In genomic region chr14:34183101-34183500, GRCm38 (mm10) we compare ENCODE assay signal across 27 mouse cellular contexts. TPM values are rescaled to one million over a fixed set of nuclear protein-coding genes. Genes with fewer than 3 reads are reported as not detected.
A peak's percentile ranks its signal among the peaks of the same experiment; 100 is the strongest.
DNase-seq lines count a peak whose midpoint lies in the region; TF ChIP-seq lines count a peak whose summit lies in the region.
"Had no signal": no experiment of that assay in that cellular context is flagged by ENCODE, and none has a peak within 500 bp of the region (broad histone marks: within the 10 kb centered on the region; RNA-seq: fewer than 3 reads in every experiment).

No protein-coding gene starts in this region.

- WGBS in kidney, adult 2 months: 94% methylated on average over 1 of the region's 1 CpGs

- no peaks in the 10 kb centered on the region for H3K4me1 ChIP-seq in kidney, adult 2 months (ENCODE audit: control insufficient read depth, insufficient read depth, low read length)
- H3K4me1 ChIP-seq: embryonic facial prominence, embryonic 10.5 days; embryonic facial prominence, embryonic 12.5 days; forebrain, embryonic 13.5 days; forebrain, embryonic 15.5 days had no signal

- no peak overlapping the region for H3K27ac ChIP-seq in kidney, adult 2 months (ENCODE audit: insufficient read depth, low read depth, low read length)
- H3K27ac ChIP-seq: embryonic facial prominence, embryonic 10.5 days; embryonic facial prominence, embryonic 12.5 days; forebrain, embryonic 13.5 days; forebrain, embryonic 15.5 days had no signal

- no peaks in the 10 kb centered on the region for H3K36me3 ChIP-seq in kidney, adult 2 months (ENCODE audit: control insufficient read depth, insufficient read depth, low read length)
- H3K36me3 ChIP-seq: embryonic facial prominence, embryonic 10.5 days; embryonic facial prominence, embryonic 12.5 days; forebrain, embryonic 15.5 days; G1E had no signal

- no peak overlapping the region for H3K4me3 ChIP-seq in kidney, adult 2 months (ENCODE audit: insufficient read depth, low read depth, low read length)
- H3K4me3 ChIP-seq: embryonic facial prominence, embryonic 10.5 days; embryonic facial prominence, embryonic 12.5 days; forebrain, embryonic 13.5 days; forebrain, embryonic 15.5 days had no signal

- DNase-seq in kidney, adult 2 months: peak; percentile 60
- DNase-seq in kidney, postnatal 4 days: no peak
- DNase-seq in kidney, adult 9 months: peak; percentile 52
- DNase-seq in kidney, postnatal 10 days: no peak
- peak; percentile 38 to 54 for DNase-seq in kidney, postnatal 25 days
- DNase-seq in kidney, adult 18-20 months: no peak
- DNase-seq: adrenal gland, adult 8-10 months; adrenal gland, postnatal 14 days; adrenal gland, postnatal 36 days; B cell, adult 2 months; cerebellum, adult 11-12 months; cerebellum, adult 2 months; cerebellum, adult 9-10 months; cerebellum, postnatal 10 days; cerebellum, postnatal 25 days had no signal

- H3K27me3 ChIP-seq in kidney, adult 2 months (replicated peaks; ENCODE audit: control insufficient read depth, insufficient read depth, low read length): no peaks in the 10 kb centered on the region
- H3K27me3 ChIP-seq: CH12.LX; embryonic facial prominence, embryonic 12.5 days; forebrain, embryonic 13.5 days; forebrain, embryonic 15.5 days; Patski had no signal

- TF ChIP-seq CTCF in kidney, adult 2 months (conservative IDR thresholded peaks at IDR 0.05; ENCODE audit: insufficient read depth, insufficient read length, low read depth, low read length): no peak

- TF ChIP-seq POLR2A in kidney, adult 2 months (IDR thresholded peaks at IDR 0.05; ENCODE audit: low read depth, low read length): no peak

RNA-seq across cellular contexts. Expression of gene Gprin2, which starts 18.4 kb away (rescaled TPM):
- polyA plus RNA-seq in kidney, adult 2 months (2012; rRNA removed): 0.11 and 0.20 TPM in 2 replicates
- polyA plus RNA-seq: activated CD4-positive, CD25-positive, alpha-beta regulatory T cell, adult 4 months; G1E had no signal

RNA-seq across cellular contexts. Expression of gene Npy4r, which starts 30.8 kb away (rescaled TPM):
- 0.03 and 0.06 TPM in 2 replicates for polyA plus RNA-seq in kidney, adult 2 months (2012; rRNA removed)
- polyA plus RNA-seq: activated CD4-positive, CD25-positive, alpha-beta regulatory T cell, adult 4 months; CD4-positive, CD25-positive, alpha-beta regulatory T cell, adult 4 months; cortical plate, adult 2 months; embryonic facial prominence, embryonic 10.5 days; embryonic facial prominence, embryonic 14.5 days; forebrain, embryonic 11.5 days; G1E had no signal

RNA-seq across cellular contexts. Expression of gene Syt15, which starts 36.3 kb away (rescaled TPM):
- 1.3 and 1.5 TPM in 2 replicates for polyA plus RNA-seq in kidney, adult 2 months (2012; rRNA removed)
- polyA plus RNA-seq: G1E had no signal

Comparison
In these comparisons a context has a peak if more than half of its experiments do, and no peak if none do; other contexts are left out.
1. DNase-seq: peak in kidney, adult 2 months (single experiment), kidney, adult 9 months (single experiment) and kidney, postnatal 25 days (2 of 2); none in kidney, postnatal 4 days (0 of 2), kidney, postnatal 10 days (single experiment) and kidney, adult 18-20 months (single experiment).